Mouse (Mus musculus) heart, embryonic 13.5 days (tissue): Measurements from ENCODE around the gene Tatdn3. TPM values are rescaled to one million over a fixed set of nuclear protein-coding genes. Genes with fewer than 3 reads are reported as not detected.

Experiments used
- ATAC-seq: fragments of 200-750 bp; cut with Nextera tagmentation; 2 replicates; pipeline ENCODE4 v1.8.0; 2017; ENCODE audit warnings: moderate TSS enrichment; ENCODE audit not compliant: insufficient number of reproducible peaks, low FRiP score, low TSS enrichment; ENCODE audit errors: extremely low read depth
- H3K27ac ChIP-seq: fragments of 300-500 bp; sonication (generic); replicated peaks from 2 replicates; pipeline ENCODE4 v1.5.1; 2015; ENCODE audit warnings: moderate library complexity, mild to moderate bottlenecking, inconsistent platforms
- H3K27me3 ChIP-seq: fragments of 300-500 bp; sonication (generic); replicated peaks from 2 replicates; pipeline ENCODE4 v1.6.1; 2015; ENCODE audit warnings: mild to moderate bottlenecking, inconsistent platforms
- H3K36me3 ChIP-seq: fragments of 300-500 bp; sonication (generic); 2 replicates; pipeline ENCODE4 v1.6.1; 2015; ENCODE audit warnings: mild to moderate bottlenecking, inconsistent platforms
- H3K4me1 ChIP-seq: fragments of 300-500 bp; sonication (generic); 2 replicates; pipeline ENCODE4 v1.6.1; 2015; ENCODE audit warnings: inconsistent platforms
- H3K4me2 ChIP-seq: fragments of 300-500 bp; sonication (generic); 2 replicates; pipeline ENCODE4 v1.6.1; 2015; ENCODE audit warnings: inconsistent platforms, mild to moderate bottlenecking, moderate library complexity
- H3K4me3 ChIP-seq: fragments of 300-500 bp; sonication (generic); 2 replicates; pipeline ENCODE4 v1.5.1; 2015; ENCODE audit warnings: moderate library complexity, mild to moderate bottlenecking, inconsistent platforms
- H3K9ac ChIP-seq: fragments of 300-500 bp; sonication (generic); 2 replicates; pipeline ENCODE4 v1.6.1; 2015; ENCODE audit warnings: inconsistent platforms, mild to moderate bottlenecking, moderate library complexity
- H3K9me3 ChIP-seq: fragments of 300-500 bp; sonication (generic); 2 replicates; pipeline ENCODE4 v1.6.1; 2016; ENCODE audit warnings: inconsistent platforms
- WGBS: fragments of 180-500 bp; shearing (Covaris S2); methylation state at CpG from one replicate; pipeline ENCODE4 v1.1.7; 2015; ENCODE audit warnings: mixed read lengths; 5-methylcytosine and 5-hydroxymethylcytosine counted together
- polyA plus RNA-seq: library from polyadenylated mRNA; unstranded; fragments of >200 nt; fragmentation: Nextera tagmentation; extraction: Ambion mirVana; gene quantifications from 2 replicates; pipeline ENCODE4 v1.2.1, GENCODE M21; 2015

Gene Tatdn3
- polyA plus RNA-seq, 1 experiment from 2014 or later = 15.8 TPM

DNA sequence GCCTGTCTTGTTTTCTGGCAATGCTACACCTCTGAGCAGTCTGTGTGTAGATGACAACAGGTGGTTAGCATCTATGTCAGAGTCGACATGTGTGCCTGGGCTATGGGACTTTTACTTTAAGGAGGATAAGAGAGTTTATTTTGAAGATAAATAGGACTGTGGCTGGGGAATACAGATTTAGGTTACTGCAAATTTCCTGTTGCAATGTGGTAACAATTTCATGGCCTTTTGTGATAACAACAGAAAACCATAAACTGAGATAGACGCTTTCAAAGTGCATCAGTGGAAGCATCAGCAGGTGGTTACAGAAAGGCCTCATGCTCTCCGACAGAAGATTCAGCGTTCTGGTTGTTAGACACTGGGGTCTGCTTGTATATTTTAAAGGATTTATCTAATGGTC lies 10.8 kb upstream of the Tatdn3 start:
- Histone ChIP-seq H3K36me3 (peaks cover 97% of the 10 kb centered on the region), H3K27ac (0 out of 2 replicates have a peak overlapping the region, but pooled peaks have one; percentile 50), H3K9ac (no peak overlapping the region), H3K4me2 (no peak overlapping the region), H3K4me1 (peaks cover 8% of the 10 kb centered on the region), H3K9me3 (no peaks in the 10 kb centered on the region), H3K27me3 (no peaks in the 10 kb centered on the region), H3K4me3 (no peak overlapping the region)
- 81% methylated on average over 4 of the region's 4 CpGs for WGBS
- ATAC-seq = no peak

DNA sequence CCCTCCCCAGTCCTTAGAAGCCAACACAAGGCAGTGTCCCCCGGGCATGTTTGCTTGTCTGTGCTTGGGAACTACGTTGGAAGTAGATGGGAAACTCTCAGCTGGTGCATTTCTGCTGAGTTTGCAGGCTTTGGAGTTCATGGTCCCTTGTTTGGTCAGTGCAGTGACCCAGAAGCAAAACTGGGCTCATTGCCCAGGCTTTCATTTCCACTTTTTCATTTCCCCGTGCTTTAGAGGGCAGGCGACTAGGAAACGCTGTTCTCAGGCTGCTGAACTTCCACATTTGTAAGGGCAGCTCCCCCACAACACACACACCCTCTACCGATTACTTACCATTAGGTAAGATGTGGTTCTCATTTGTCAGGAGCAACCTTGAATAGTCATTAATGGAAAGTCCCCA lies 10.3 kb upstream of the Tatdn3 start:
- no peak overlapping the region for H3K9ac ChIP-seq
- H3K4me1 ChIP-seq = peaks cover 8% of the 10 kb centered on the region
- 72% methylated on average over 6 of the region's 6 CpGs for WGBS
- peak; percentile 42; the same call in 1 of the 2 replicates for ATAC-seq
- peaks cover 97% of the 10 kb centered on the region for H3K36me3 ChIP-seq
- H3K4me2 ChIP-seq = no peak overlapping the region
- H3K9me3 ChIP-seq = no peaks in the 10 kb centered on the region
- no peak overlapping the region for H3K4me3 ChIP-seq
- H3K27ac ChIP-seq = peak overlapping the region; percentile 50; the same call in 1 of the 2 replicates
- no peaks in the 10 kb centered on the region for H3K27me3 ChIP-seq

- no peak overlapping the region for H3K4me2 ChIP-seq
- H3K4me1 ChIP-seq = peaks cover 8% of the 10 kb centered on the region
- H3K36me3 ChIP-seq = peaks cover 97% of the 10 kb centered on the region
- H3K9ac ChIP-seq = no peak overlapping the region
- ATAC-seq = no peak
- H3K27me3 ChIP-seq = no peaks in the 10 kb centered on the region
- peak overlapping the region; percentile 50; the same call in 1 of the 2 replicates for H3K27ac ChIP-seq
- H3K9me3 ChIP-seq = no peaks in the 10 kb centered on the region
- no peak overlapping the region for H3K4me3 ChIP-seq
- WGBS = 89% methylated on average over 16 of the region's 16 CpGs
Observed at GRCm38 (mm10) chr1:191072329-191072913, 9.7 kb upstream of the Tatdn3 start.

GRCm38 (mm10) chr1:191071613-191072012 lies 8.9 kb upstream of the Tatdn3 start:
- Histone ChIP-seq H3K27me3 (no peaks in the 10 kb centered on the region), H3K9ac (no peak overlapping the region), H3K4me2 (no peak overlapping the region), H3K4me3 (no peak overlapping the region), H3K9me3 (no peaks in the 10 kb centered on the region), H3K36me3 (peaks cover 95% of the 10 kb centered on the region), H3K4me1 (peaks cover 8% of the 10 kb centered on the region), H3K27ac (no peak overlapping the region)
- WGBS = 80% methylated on average over 6 of the region's 6 CpGs
- no peak for ATAC-seq

- peaks cover 96% of the 10 kb centered on the region for H3K36me3 ChIP-seq
- no peak for ATAC-seq
Observed at GRCm38 (mm10) chr1:191070259-191070658, 7.5 kb upstream of the Tatdn3 start.

GRCm38 (mm10) chr1:191068377-191068776 lies 5.6 kb upstream of the Tatdn3 start:
- WGBS = 75% methylated on average over 5 of the region's 5 CpGs

More at GRCm38 (mm10) chr1:191070259-191070658, 7.5 kb upstream of the Tatdn3 start:
- H3K9me3 ChIP-seq = no peaks in the 10 kb centered on the region
- WGBS = 89% methylated on average over 4 of the region's 4 CpGs
- no peak overlapping the region for H3K4me2 ChIP-seq
- no peak overlapping the region for H3K9ac ChIP-seq
- H3K27me3 ChIP-seq = no peaks in the 10 kb centered on the region
- H3K4me3 ChIP-seq = no peak overlapping the region
- H3K4me1 ChIP-seq = peaks cover 7% of the 10 kb centered on the region
- H3K27ac ChIP-seq = no peak overlapping the region

DNA sequence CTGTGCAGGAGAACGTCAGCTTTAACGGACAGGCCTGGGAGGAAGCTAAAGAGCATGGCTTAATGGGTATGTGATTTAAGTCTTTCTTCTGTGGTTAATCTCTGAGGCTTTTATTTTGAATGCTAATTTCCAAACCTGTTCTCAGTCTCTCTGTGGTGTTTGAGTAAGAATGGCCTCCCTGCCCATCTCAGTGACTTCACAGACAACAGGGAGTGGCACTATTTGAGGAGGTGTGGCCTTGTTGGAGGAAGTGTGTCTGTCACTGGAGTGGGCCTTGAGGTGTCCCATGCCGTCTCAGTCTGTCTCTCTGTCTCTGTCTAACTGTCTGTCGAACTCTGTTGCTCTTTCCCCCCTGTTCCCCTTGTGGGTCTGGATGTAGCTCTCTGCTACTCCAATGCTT lies 2.5 kb upstream of the Tatdn3 start:
- H3K4me3 ChIP-seq = no peak overlapping the region
- H3K4me2 ChIP-seq = no peak overlapping the region
- no peak for ATAC-seq
- H3K9me3 ChIP-seq = no peaks in the 10 kb centered on the region
- no peaks in the 10 kb centered on the region for H3K27me3 ChIP-seq
- H3K36me3 ChIP-seq = peaks cover 53% of the 10 kb centered on the region
- H3K27ac ChIP-seq = no peak overlapping the region
- WGBS = 79% methylated on average over 4 of the region's 4 CpGs
- no peak overlapping the region for H3K9ac ChIP-seq
- peaks cover 24% of the 10 kb centered on the region for H3K4me1 ChIP-seq

More at GRCm38 (mm10) chr1:191068377-191068776, 5.6 kb upstream of the Tatdn3 start:
- Histone ChIP-seq H3K27ac (no peak overlapping the region), H3K4me1 (peaks cover 18% of the 10 kb centered on the region), H3K4me2 (no peak overlapping the region), H3K9me3 (no peaks in the 10 kb centered on the region), H3K36me3 (peaks cover 85% of the 10 kb centered on the region), H3K4me3 (no peak overlapping the region), H3K27me3 (no peaks in the 10 kb centered on the region), H3K9ac (no peak overlapping the region)
- ATAC-seq = no peak

GRCm38 (mm10) chr1:191064535-191064934 lies 1.8 kb upstream of the Tatdn3 start:
- Histone ChIP-seq H3K27ac (no peak overlapping the region), H3K9ac (no peak overlapping the region), H3K4me3 (no peak overlapping the region), H3K36me3 (peaks cover 46% of the 10 kb centered on the region), H3K27me3 (no peaks in the 10 kb centered on the region), H3K4me1 (peaks cover 24% of the 10 kb centered on the region), H3K9me3 (no peaks in the 10 kb centered on the region), H3K4me2 (no peak overlapping the region)
- WGBS = 86% methylated on average over 2 of the region's 2 CpGs
- ATAC-seq = no peak

GRCm38 (mm10) chr1:191063700-191064099 lies 968 bp upstream of the Tatdn3 start:
- H3K4me3 ChIP-seq = peak overlapping the region; percentile 78
- no peaks in the 10 kb centered on the region for H3K9me3 ChIP-seq
- no peaks in the 10 kb centered on the region for H3K27me3 ChIP-seq
- H3K4me2 ChIP-seq = peak overlapping the region; percentile 71
- WGBS = 53% methylated on average over 9 of the region's 9 CpGs
- peak overlapping the region; percentile 85 for H3K9ac ChIP-seq
- no peak overlapping the region for H3K27ac ChIP-seq
- H3K36me3 ChIP-seq = peaks cover 38% of the 10 kb centered on the region
- H3K4me1 ChIP-seq = peaks cover 24% of the 10 kb centered on the region
- ATAC-seq = no peak

DNA sequence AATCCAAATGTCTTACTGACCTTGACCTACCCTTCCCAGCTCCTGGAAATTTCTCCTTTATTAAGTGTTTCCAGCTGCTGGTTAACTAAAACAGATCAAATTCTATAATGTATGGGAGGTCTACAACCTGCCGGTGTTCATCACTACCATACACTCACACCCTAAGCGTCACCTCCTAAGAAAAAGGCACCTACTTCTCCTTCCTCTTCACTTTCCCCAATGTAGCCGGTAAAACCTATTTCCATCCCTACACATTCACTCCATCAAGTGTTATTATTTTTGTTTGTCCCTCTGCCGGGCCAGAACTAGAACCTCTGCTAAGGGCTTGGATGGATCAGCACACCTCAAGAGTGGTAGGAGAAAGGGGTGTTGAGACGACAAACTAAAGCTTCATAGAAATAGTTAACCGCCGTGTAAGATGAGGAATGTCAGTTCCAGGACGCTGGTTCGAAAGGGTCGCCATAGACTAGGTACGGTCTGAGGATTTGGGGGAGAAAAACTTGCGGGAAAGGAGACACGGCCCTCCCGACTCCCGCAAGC lies 421 bp downstream of the Tatdn3 start:
- no peaks in the 10 kb centered on the region for H3K27me3 ChIP-seq
- peak overlapping the region; percentile 71 for H3K4me2 ChIP-seq
- peak overlapping the region; percentile 78 for H3K4me3 ChIP-seq
- peaks cover 28% of the 10 kb centered on the region for H3K36me3 ChIP-seq
- ATAC-seq = no peak
- H3K4me1 ChIP-seq = peaks cover 24% of the 10 kb centered on the region
- WGBS = 5% methylated on average over 15 of the region's 15 CpGs
- no peaks in the 10 kb centered on the region for H3K9me3 ChIP-seq
- peak overlapping the region; percentile 66 for H3K27ac ChIP-seq
- peak overlapping the region; percentile 85 for H3K9ac ChIP-seq

DNA sequence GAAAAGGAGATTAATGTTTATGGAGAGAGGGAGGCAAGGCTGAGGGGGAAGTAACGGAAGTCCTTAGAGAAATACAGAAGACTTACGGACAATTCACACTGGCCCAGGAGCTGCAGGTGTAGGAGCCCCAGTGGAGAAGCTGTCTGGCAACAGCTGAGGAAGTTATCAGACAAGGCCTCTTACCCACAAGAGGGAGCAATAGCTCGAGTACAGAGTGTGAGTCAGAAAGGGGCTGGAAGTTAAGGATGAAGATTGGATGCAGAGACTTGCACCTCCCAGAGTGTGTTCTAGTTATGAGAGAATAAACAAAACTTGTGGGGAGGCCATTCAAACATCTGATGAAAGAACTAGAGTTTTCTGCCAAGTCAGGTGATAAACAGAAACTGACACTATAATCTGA lies 5.3 kb downstream of the Tatdn3 start:
- H3K9ac ChIP-seq = no peak overlapping the region
- H3K4me2 ChIP-seq = no peak overlapping the region
- peaks cover 17% of the 10 kb centered on the region for H3K4me1 ChIP-seq
- 57% methylated on average over 3 of the region's 3 CpGs for WGBS
- H3K9me3 ChIP-seq = no peaks in the 10 kb centered on the region
- no peaks in the 10 kb centered on the region for H3K27me3 ChIP-seq
- no peak overlapping the region for H3K4me3 ChIP-seq
- peaks cover 21% of the 10 kb centered on the region; the same call in 1 of the 2 replicates for H3K36me3 ChIP-seq
- ATAC-seq = no peak
- H3K27ac ChIP-seq = no peak overlapping the region

GRCm38 (mm10) chr1:191055533-191055873 lies 7.2 kb downstream of the Tatdn3 start:
- 51% methylated on average over 2 of the region's 2 CpGs for WGBS
- no peak for ATAC-seq
- Histone ChIP-seq H3K4me2 (no peak overlapping the region), H3K4me1 (peaks cover 7% of the 10 kb centered on the region), H3K9me3 (no peaks in the 10 kb centered on the region), H3K4me3 (no peak overlapping the region), H3K27ac (peak overlapping the region; percentile 68; the same call in 1 of the 2 replicates), H3K36me3 (peaks cover 22% of the 10 kb centered on the region; the same call in 1 of the 2 replicates), H3K9ac (no peak overlapping the region), H3K27me3 (no peaks in the 10 kb centered on the region)
